Mouse (Mus musculus): ENCODE data around the gene Ubl3. TPM values are rescaled to one million over a fixed set of nuclear protein-coding genes. Genes with fewer than 3 reads are reported as not detected.

Ubl3 gene
- total RNA-seq, 2 experiments from 2014 or later = 89.6 to 99.7 TPM

GRCm38 (mm10) chr5:148495173-148495572 lies 57.4 kb downstream of the Ubl3 start:
- intact Hi-C loops (cut with DNase I) = no loop called here
- no peak for DNase-seq (ENCODE audit: low spot score)

- intact Hi-C loops (cut with DNase I) = no loop called here
- DNase-seq (ENCODE audit: low spot score) = no peak
These were observed 58.3 kb downstream of the Ubl3 start for GRCm38 (mm10) chr5:148494249-148494648.

GRCm38 (mm10) chr5:148493025-148493424 lies 59.6 kb downstream of the Ubl3 start:
- no peak for DNase-seq (ENCODE audit: low spot score)

GRCm38 (mm10) chr5:148490391-148490790 lies 62.2 kb downstream of the Ubl3 start:
- no peak for DNase-seq (ENCODE audit: low spot score)
- intact Hi-C loops (cut with DNase I) = no loop called here

More at GRCm38 (mm10) chr5:148493025-148493424, 59.6 kb downstream of the Ubl3 start:
- intact Hi-C loops (cut with DNase I) = no loop called here

GRCm38 (mm10) chr5:148489724-148490193 lies 62.8 kb downstream of the Ubl3 start:
- DNase-seq (ENCODE audit: low spot score) = peak; percentile 29
- intact Hi-C loops (cut with DNase I) = no loop called here

GRCm38 (mm10) chr5:148488891-148489723 lies 63.5 kb downstream of the Ubl3 start:
- no peak for DNase-seq (ENCODE audit: low spot score)

GRCm38 (mm10) chr5:148486202-148486601 lies 66.4 kb downstream of the Ubl3 start:
- intact Hi-C loops (cut with DNase I) = no loop called here
- DNase-seq (ENCODE audit: low spot score) = no peak

More at GRCm38 (mm10) chr5:148488891-148489723, 63.5 kb downstream of the Ubl3 start:
- intact Hi-C loops (cut with DNase I) = no loop called here

- intact Hi-C loops (cut with DNase I) = no loop called here
These were observed 70.8 kb downstream of the Ubl3 start for GRCm38 (mm10) chr5:148481745-148482144.

GRCm38 (mm10) chr5:148474346-148474745 lies 78.2 kb downstream of the Ubl3 start:
- intact Hi-C loops (cut with DNase I) = no loop called here
- DNase-seq (ENCODE audit: low spot score) = no peak

More at GRCm38 (mm10) chr5:148481745-148482144, 70.8 kb downstream of the Ubl3 start:
- no peak for DNase-seq (ENCODE audit: low spot score)

GRCm38 (mm10) chr5:148468626-148469441 lies 83.8 kb downstream of the Ubl3 start:
- no peak for DNase-seq (ENCODE audit: low spot score)
- intact Hi-C loops (cut with DNase I) = no loop called here

- intact Hi-C loops (cut with DNase I) = no loop called here
- no peak for DNase-seq (ENCODE audit: low spot score)
These were observed 85.5 kb downstream of the Ubl3 start for GRCm38 (mm10) chr5:148466933-148467607.

- intact Hi-C loops (cut with DNase I) = no loop called here
- DNase-seq (ENCODE audit: low spot score) = no peak
These were observed 86.5 kb downstream of the Ubl3 start for GRCm38 (mm10) chr5:148466116-148466515.

GRCm38 (mm10) chr5:148465091-148465490 lies 87.5 kb downstream of the Ubl3 start:
- DNase-seq (ENCODE audit: low spot score) = no peak
- intact Hi-C loops (cut with DNase I) = no loop called here

- intact Hi-C loops (cut with DNase I) = no loop called here
- DNase-seq (ENCODE audit: low spot score) = no peak
These were observed 88.1 kb downstream of the Ubl3 start for GRCm38 (mm10) chr5:148464489-148464888.

- DNase-seq (ENCODE audit: low spot score) = no peak
- intact Hi-C loops (cut with DNase I) = no loop called here
These were observed 88.8 kb downstream of the Ubl3 start for GRCm38 (mm10) chr5:148463783-148464294.

Other genes with a start within 250 kb of the Ubl3 start
- 10 to 100 TPM; 10.7 to 15.0 TPM for gene Slc7a1, start 152.9 kb downstream of the Ubl3 start, total RNA-seq (2021)